30 mouse cellular contexts compared by ENCODE assay signal in the genomic region with DNA sequence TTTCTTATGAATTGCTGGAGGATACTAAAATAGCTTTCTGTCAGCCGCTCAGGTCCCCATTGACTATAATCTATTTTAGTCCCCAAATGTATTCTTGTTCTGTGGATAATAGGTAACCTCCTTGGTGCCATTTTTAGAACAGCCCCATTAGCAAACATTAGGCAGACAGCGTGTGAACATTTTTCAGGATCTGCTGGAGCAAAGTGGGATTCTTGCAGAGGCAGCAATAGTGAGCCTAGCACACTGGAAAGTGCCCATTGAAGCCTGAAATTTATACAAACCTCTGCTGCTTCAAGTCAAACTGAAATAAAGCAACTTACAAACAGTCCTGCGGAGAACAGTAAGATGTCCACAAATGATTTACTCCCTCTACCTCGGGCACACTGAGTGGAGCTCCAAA. TPM values are rescaled to one million over a fixed set of nuclear protein-coding genes. Genes with fewer than 3 reads are reported as not detected.
DNase-seq lines count a peak whose midpoint lies in the region; ATAC-seq and TF ChIP-seq lines count a peak whose summit lies in the region.
"Had no signal": no experiment of that assay in that cellular context is flagged by ENCODE, and none has a peak within 500 bp of the region (broad histone marks: within the 10 kb centered on the region; RNA-seq: fewer than 3 reads in every experiment).

No protein-coding gene starts in this region.

- H3K4me3 ChIP-seq in heart, embryonic 11.5 days (ENCODE audit: low read depth, low read length) = no peak overlapping the region
- no peak overlapping the region for H3K4me3 ChIP-seq in heart, postnatal 0 days (ENCODE audit: low read depth, low read length)
- no peak overlapping the region for H3K4me3 ChIP-seq in heart, adult 2 months
- H3K4me3 ChIP-seq in midbrain, embryonic 14.5 days (replicated peaks; ENCODE audit: low read depth, low read length) = no peak overlapping the region
- no peak overlapping the region for H3K4me3 ChIP-seq in midbrain, embryonic 15.5 days
- H3K4me3 ChIP-seq in cortical plate, adult 2 months (ENCODE audit: insufficient read depth, low read length) = no peak overlapping the region
- H3K4me3 ChIP-seq: gastrocnemius, adult 2 months had no signal

- no peaks in the 10 kb centered on the region for H3K79me2 ChIP-seq in heart, adult 2 months (replicated peaks; ENCODE audit: control insufficient read depth, insufficient read depth, low read length)

- 0 out of 2 replicates have a peak, but pooled peaks cover 2% of the 10 kb centered on the region for H3K4me1 ChIP-seq in heart, embryonic 11.5 days (ENCODE audit: control insufficient read depth, insufficient read depth, low read length)
- H3K4me1 ChIP-seq in heart, postnatal 0 days (ENCODE audit: control insufficient read depth, insufficient read depth) = no peaks in the 10 kb centered on the region
- no peaks in the 10 kb centered on the region for H3K4me1 ChIP-seq in heart, adult 2 months (ENCODE audit: control insufficient read depth, insufficient read depth, low read length)
- H3K4me1 ChIP-seq in midbrain, embryonic 14.5 days (ENCODE audit: control insufficient read depth, insufficient read depth, low read length) = no peaks in the 10 kb centered on the region
- no peaks in the 10 kb centered on the region for H3K4me1 ChIP-seq in midbrain, embryonic 15.5 days
- peaks cover 12% of the 10 kb centered on the region; the same call in 1 of the 2 replicates for H3K4me1 ChIP-seq in cortical plate, adult 2 months (ENCODE audit: control insufficient read depth, insufficient read depth, low read length)

- TF ChIP-seq CTCF in heart, postnatal 0 days (IDR thresholded peaks at IDR 0.05; ENCODE audit: low read depth) = no peak
- TF ChIP-seq CTCF in heart, adult 2 months (IDR thresholded peaks at IDR 0.05) = no peak
- no peak for TF ChIP-seq CTCF in cortical plate, adult 2 months (IDR thresholded peaks at IDR 0.05; ENCODE audit: extremely low read depth, insufficient read depth, low read length)

- H3K9ac ChIP-seq in heart, embryonic 11.5 days (ENCODE audit: low read depth, low read length) = no peak overlapping the region
- H3K9ac ChIP-seq in heart, postnatal 0 days (replicated peaks; ENCODE audit: low read depth, low read length) = no peak overlapping the region
- H3K9ac ChIP-seq in heart, adult 2 months (ENCODE audit: low read depth, low read length) = no peak overlapping the region
- H3K9ac ChIP-seq in midbrain, embryonic 14.5 days (replicated peaks; ENCODE audit: low read length) = no peak overlapping the region
- H3K9ac ChIP-seq in midbrain, embryonic 15.5 days = no peak overlapping the region

- H3K9me3 ChIP-seq in heart, embryonic 11.5 days (replicated peaks; ENCODE audit: control insufficient read depth, low read length) = no peaks in the 10 kb centered on the region
- no peaks in the 10 kb centered on the region for H3K9me3 ChIP-seq in heart, postnatal 0 days (replicated peaks; ENCODE audit: control insufficient read depth, low read length)
- no peaks in the 10 kb centered on the region for H3K9me3 ChIP-seq in midbrain, embryonic 14.5 days (ENCODE audit: control insufficient read depth, low read length)
- no peaks in the 10 kb centered on the region for H3K9me3 ChIP-seq in midbrain, embryonic 15.5 days

- 0 out of 2 replicates have a peak overlapping the region, but pooled peaks have one; percentile 6 for H3K4me2 ChIP-seq in heart, embryonic 11.5 days
- H3K4me2 ChIP-seq in heart, postnatal 0 days (ENCODE audit: low read depth, low read length) = no peak overlapping the region
- H3K4me2 ChIP-seq in midbrain, embryonic 14.5 days (ENCODE audit: low read length) = no peak overlapping the region
- H3K4me2 ChIP-seq in midbrain, embryonic 15.5 days = no peak overlapping the region

- no peaks in the 10 kb centered on the region for H3K27me3 ChIP-seq in heart, embryonic 11.5 days (ENCODE audit: control insufficient read depth, insufficient read depth, low read length)
- no peaks in the 10 kb centered on the region for H3K27me3 ChIP-seq in heart, postnatal 0 days (ENCODE audit: control insufficient read depth, insufficient read depth, low read length)
- H3K27me3 ChIP-seq in heart, adult 2 months (ENCODE audit: control insufficient read depth, insufficient read depth, low read length) = no peaks in the 10 kb centered on the region
- H3K27me3 ChIP-seq in midbrain, embryonic 14.5 days (ENCODE audit: control insufficient read depth, insufficient read depth, low read length) = no peaks in the 10 kb centered on the region
- no peaks in the 10 kb centered on the region for H3K27me3 ChIP-seq in midbrain, embryonic 15.5 days (replicated peaks)

- TF ChIP-seq EP300 in heart, postnatal 0 days (IDR thresholded peaks at IDR 0.05; ENCODE audit: low read depth) = no peak
- no peak for TF ChIP-seq EP300 in heart, adult 2 months (IDR thresholded peaks at IDR 0.05; ENCODE audit: insufficient read depth, low read depth, low read length)

- TF ChIP-seq POLR2A in heart, adult 2 months (IDR thresholded peaks at IDR 0.05; ENCODE audit: insufficient read depth, low read depth, low read length) = no peak
- no peak for TF ChIP-seq POLR2A in cortical plate, adult 2 months (IDR thresholded peaks at IDR 0.05; ENCODE audit: extremely low read depth, insufficient read depth, low read length)

- no peak for ATAC-seq in heart, embryonic 11.5 days (replicated peaks; ENCODE audit: insufficient number of reproducible peaks, low FRiP score, low TSS enrichment)
- no peak for ATAC-seq in heart, postnatal 0 days (ENCODE audit: insufficient read depth, low read depth)
- no peak for ATAC-seq in midbrain, embryonic 14.5 days (ENCODE audit: low FRiP score, low TSS enrichment)
- ATAC-seq in midbrain, embryonic 15.5 days (replicated peaks) = no peak
- ATAC-seq: CD4-positive, CD25-positive, alpha-beta regulatory T cell, adult 4 months; intestine, postnatal 0 days had no signal

- no peaks in the 10 kb centered on the region for H3K36me3 ChIP-seq in heart, embryonic 11.5 days (ENCODE audit: control insufficient read depth, insufficient read depth, low read length)
- H3K36me3 ChIP-seq in heart, postnatal 0 days (replicated peaks; ENCODE audit: control insufficient read depth, insufficient read depth, low read length) = no peaks in the 10 kb centered on the region
- no peaks in the 10 kb centered on the region for H3K36me3 ChIP-seq in heart, adult 2 months (ENCODE audit: control insufficient read depth, insufficient read depth, low read length)
- H3K36me3 ChIP-seq in midbrain, embryonic 14.5 days (ENCODE audit: control insufficient read depth, insufficient read depth, low read length) = no peaks in the 10 kb centered on the region
- H3K36me3 ChIP-seq in midbrain, embryonic 15.5 days (replicated peaks) = no peaks in the 10 kb centered on the region

- intact Hi-C loops in heart, postnatal 25 days (cut with DNase I) = no loop called here
- intact Hi-C loops in heart, adult 2 months (cut with DNase I) = no loop called here

- H3K27ac ChIP-seq in heart, embryonic 11.5 days (ENCODE audit: low read depth, low read length) = no peak overlapping the region
- H3K27ac ChIP-seq in heart, postnatal 0 days (ENCODE audit: low read depth) = no peak overlapping the region
- no peak overlapping the region for H3K27ac ChIP-seq in heart, adult 2 months
- H3K27ac ChIP-seq in midbrain, embryonic 14.5 days (replicated peaks; ENCODE audit: low read depth, low read length) = no peak overlapping the region
- no peak overlapping the region for H3K27ac ChIP-seq in midbrain, embryonic 15.5 days
- peak overlapping the region; percentile 71; the same call in 1 of the 2 replicates for H3K27ac ChIP-seq in cortical plate, adult 2 months (ENCODE audit: insufficient read depth, low read length)
- H3K27ac ChIP-seq: gastrocnemius, adult 2 months had no signal

- 60% methylated on average over 4 of the region's 4 CpGs for WGBS in heart, embryonic 11.5 days (ENCODE audit: insufficient replicate concordance)
- WGBS in heart, postnatal 0 days = 50% methylated on average over 4 of the region's 4 CpGs
- 61% methylated on average over 4 of the region's 4 CpGs for WGBS in heart, adult 2 months
- whole genome bisulfite sequencing in midbrain, embryonic 14.5 days = 50% methylated on average over 4 of the region's 4 CpGs
- whole genome bisulfite sequencing in midbrain, embryonic 15.5 days = 44% methylated on average over 4 of the region's 4 CpGs

- DNase-seq in heart, postnatal 25 days (ENCODE audit: low spot score) = no peak
- DNase-seq in heart, postnatal 0 days (ENCODE audit: low spot score) = peak; percentile 12
- no peak for DNase-seq in heart, adult 2 months
- peak; percentile 23 for DNase-seq in midbrain, embryonic 14.5 days
- DNase-seq in adrenal gland, postnatal 14 days = no peak
- DNase-seq: adrenal gland, postnatal 25 days; cerebellum, adult 11 months; cerebellum, postnatal 10 days; gastrocnemius, adult 2 months; heart, postnatal 4 days; kidney, postnatal 4 days; layer of hippocampus, adult 9-11 months; lung, postnatal 4 days; thymus, adult 18-20 months; thymus, postnatal 36 days had no signal

RNA-seq across cellular contexts. Expression of gene Gabrb1, which starts 51.0 kb away (rescaled TPM):
- polyA plus RNA-seq in heart, embryonic 11.5 days (2014; fragmentation: Nextera tagmentation; extraction: Ambion mirVana) = 1.1 and 1.7 TPM in 2 replicates
- under 1 TPM in 1 of 2 experiments, not detected in 1; 0.03 TPM for total RNA-seq in heart, postnatal 25 days (2021)
- total RNA-seq in heart, postnatal 0 days (2014; rRNA removed; ENCODE audit: low replicate concordance) = 0.08 TPM in 1 of 2 replicates, not detected in the other
- polyA plus RNA-seq in heart, postnatal 0 days (2015; fragmentation: Nextera tagmentation; extraction: Ambion mirVana) = 0.11 and 0.15 TPM in 2 replicates
- total RNA-seq in heart, adult 2 months (2021) = not detected
- polyA plus RNA-seq in heart, adult 2 months (2012; rRNA removed) = not detected in 2 replicates
- 18.8 and 23.4 TPM in 2 replicates for polyA plus RNA-seq in midbrain, embryonic 14.5 days (2014; fragmentation: Nextera tagmentation; extraction: Ambion mirVana)
- 27.2 and 32.8 TPM in 2 replicates for polyA plus RNA-seq in midbrain, embryonic 15.5 days (2015; fragmentation: Nextera tagmentation; extraction: Ambion mirVana)
- 19.9 and 21.7 TPM in 2 replicates for polyA plus RNA-seq in cortical plate, adult 2 months (2012; rRNA removed)
- 0.08 and 0.33 TPM in 2 replicates for total RNA-seq in adrenal gland, postnatal 14 days (2021)
- total RNA-seq: liver, adult 2 months; megakaryocyte-erythroid progenitor cell, adult 5-6 weeks had no signal
- polyA plus RNA-seq: liver, adult 2 months; small intestine, adult 2 months had no signal

RNA-seq across cellular contexts. Expression of gene Gabra4, which starts 51.2 kb away (rescaled TPM):
- polyA plus RNA-seq in heart, embryonic 11.5 days (2014; fragmentation: Nextera tagmentation; extraction: Ambion mirVana) = 4.9 and 6.7 TPM in 2 replicates
- under 1 TPM in 1 of 2 experiments, not detected in 1; 0.11 TPM for total RNA-seq in heart, postnatal 25 days (2021)
- total RNA-seq in heart, postnatal 0 days (2014; rRNA removed; ENCODE audit: low replicate concordance) = 0.34 and 0.93 TPM in 2 replicates
- polyA plus RNA-seq in heart, postnatal 0 days (2015; fragmentation: Nextera tagmentation; extraction: Ambion mirVana) = 0.38 and 0.79 TPM in 2 replicates
- total RNA-seq in heart, adult 2 months (2021) = not detected
- not detected in 2 replicates for polyA plus RNA-seq in heart, adult 2 months (2012; rRNA removed)
- polyA plus RNA-seq in midbrain, embryonic 14.5 days (2014; fragmentation: Nextera tagmentation; extraction: Ambion mirVana) = 11.3 and 15.1 TPM in 2 replicates
- polyA plus RNA-seq in midbrain, embryonic 15.5 days (2015; fragmentation: Nextera tagmentation; extraction: Ambion mirVana) = 18.7 and 20.0 TPM in 2 replicates
- polyA plus RNA-seq in cortical plate, adult 2 months (2012; rRNA removed) = 55.4 and 56.4 TPM in 2 replicates
- 0.11 and 0.23 TPM in 2 replicates for total RNA-seq in adrenal gland, postnatal 14 days (2021)
- total RNA-seq: gastrocnemius, adult 2 months; liver, adult 2 months; megakaryocyte-erythroid progenitor cell, adult 5-6 weeks had no signal
- polyA plus RNA-seq: CD4-positive, CD25-positive, alpha-beta regulatory T cell, adult 4 months; liver, adult 2 months; small intestine, adult 2 months had no signal

RNA-seq across cellular contexts. Expression of gene Cox7b2, which starts 58.9 kb away (rescaled TPM):
- polyA plus RNA-seq in heart, embryonic 11.5 days (2014; fragmentation: Nextera tagmentation; extraction: Ambion mirVana) = 0.43 and 0.61 TPM in 2 replicates
- not detected for total RNA-seq in heart, postnatal 25 days (2021)
- not detected in 2 replicates for total RNA-seq in heart, postnatal 0 days (2014; rRNA removed; ENCODE audit: low replicate concordance)
- 0.40 and 0.63 TPM in 2 replicates for polyA plus RNA-seq in heart, postnatal 0 days (2015; fragmentation: Nextera tagmentation; extraction: Ambion mirVana)
- not detected for total RNA-seq in heart, adult 2 months (2021)
- not detected in 2 replicates for polyA plus RNA-seq in heart, adult 2 months (2012; rRNA removed)
- 0.46 and 0.58 TPM in 2 replicates for polyA plus RNA-seq in midbrain, embryonic 14.5 days (2014; fragmentation: Nextera tagmentation; extraction: Ambion mirVana)
- polyA plus RNA-seq in midbrain, embryonic 15.5 days (2015; fragmentation: Nextera tagmentation; extraction: Ambion mirVana) = 0.36 and 0.46 TPM in 2 replicates
- polyA plus RNA-seq in cortical plate, adult 2 months (2012; rRNA removed) = 0.42 and 0.72 TPM in 2 replicates
- total RNA-seq in adrenal gland, postnatal 14 days (2021) = not detected in 2 replicates
- total RNA-seq: adrenal gland, postnatal 25 days; gastrocnemius, adult 2 months; gastrocnemius, postnatal 4 days; heart, postnatal 4 days; liver, adult 2 months; megakaryocyte-erythroid progenitor cell, adult 5-6 weeks had no signal
- polyA plus RNA-seq: CD4-positive, CD25-positive, alpha-beta regulatory T cell, adult 4 months; embryonic facial prominence, embryonic 11.5 days; forebrain, embryonic 11.5 days; intestine, postnatal 0 days; kidney, embryonic 16.5 days; limb, embryonic 11.5 days; liver, adult 2 months; liver, embryonic 16.5 days; small intestine, adult 2 months; stomach, embryonic 16.5 days had no signal

Comparison
In these comparisons a context has a peak if more than half of its experiments do, and no peak if none do; other contexts are left out.
1. DNase-seq: peak in heart, postnatal 0 days (single experiment) and midbrain, embryonic 14.5 days (single experiment); none in heart, postnatal 25 days (single experiment), heart, adult 2 months (0 of 2) and adrenal gland, postnatal 14 days (single experiment).